ENCODE assay signal across 25 mouse cellular contexts in the genomic region with DNA sequence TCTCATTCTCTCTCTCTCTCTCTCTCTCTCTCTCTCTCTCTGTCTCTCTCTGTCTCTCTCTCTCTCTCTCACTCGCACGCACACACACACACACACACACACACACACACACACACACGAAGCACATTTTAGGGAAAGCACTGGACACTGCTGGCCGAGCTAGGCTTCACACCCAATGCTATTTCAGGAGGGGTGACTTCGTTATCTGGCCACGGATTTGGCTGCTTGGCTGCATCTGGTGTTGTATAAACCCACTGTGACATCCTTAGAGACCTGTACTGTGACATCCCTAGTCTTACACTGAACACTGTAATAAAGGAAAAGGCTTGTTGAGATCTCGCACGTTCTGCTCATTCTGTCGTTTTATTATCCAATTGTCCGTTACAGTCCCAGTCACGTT.
A peak's percentile ranks its signal among the peaks of the same experiment; 100 is the strongest.
DNase-seq lines count a peak whose midpoint lies in the region; ATAC-seq and TF ChIP-seq lines count a peak whose summit lies in the region.
"Had no signal": no experiment of that assay in that cellular context is flagged by ENCODE, and none has a peak within 500 bp of the region (broad histone marks: within the 10 kb centered on the region; RNA-seq: fewer than 3 reads in every experiment).

No protein-coding gene starts in this region.

- H3K27me3 ChIP-seq in heart, embryonic 15.5 days = no peaks in the 10 kb centered on the region
- H3K27me3 ChIP-seq: embryonic facial prominence, embryonic 15.5 days; forebrain, embryonic 15.5 days had no signal

- no peak overlapping the region for H3K9ac ChIP-seq in heart, embryonic 15.5 days
- H3K9ac ChIP-seq: embryonic facial prominence, embryonic 15.5 days; forebrain, embryonic 15.5 days; hindbrain, embryonic 14.5 days; liver, postnatal 0 days had no signal

- no peaks in the 10 kb centered on the region for H3K9me3 ChIP-seq in heart, embryonic 15.5 days (replicated peaks)
- H3K9me3 ChIP-seq: embryonic facial prominence, embryonic 15.5 days; forebrain, embryonic 15.5 days had no signal

- DNase-seq in gastrocnemius, adult 2 months = peak; percentile 70
- no peak for DNase-seq in gastrocnemius, postnatal 36 days
- peak; percentile 29 for DNase-seq in retina, postnatal 1 day
- no peak for DNase-seq in retina, embryonic 14.5 days (ENCODE audit: low spot score)
- DNase-seq in skeletal muscle tissue, adult 2 months (ENCODE audit: low read depth, low spot score) = peak; percentile 55
- DNase-seq in frontal cortex, postnatal 36 days (ENCODE audit: low spot score in 2 of 2) = no peak
- DNase-seq in spleen, postnatal 36 days (ENCODE audit: low spot score in 2 of 2) = no peak
- DNase-seq: adrenal gland, postnatal 10 days; cerebellum, adult 8-10 months; cerebellum, postnatal 36 days; kidney, adult 8-10 months; kidney, postnatal 10 days; liver, postnatal 0 days; right cerebral cortex, postnatal 25 days; thymus, postnatal 36 days had no signal

- TF ChIP-seq CTCF in gastrocnemius, adult 2 months (IDR thresholded peaks at IDR 0.05) = no peak

- no peaks in the 10 kb centered on the region for H3K36me3 ChIP-seq in heart, embryonic 15.5 days
- H3K36me3 ChIP-seq: embryonic facial prominence, embryonic 15.5 days; forebrain, embryonic 15.5 days; midbrain, embryonic 10.5 days had no signal

- intact Hi-C loops in gastrocnemius, adult 2 months (cut with DNase I) = no loop called here
- intact Hi-C loops in gastrocnemius, postnatal 36 days (cut with DNase I) = no loop called here

- no peak overlapping the region for H3K4me3 ChIP-seq in gastrocnemius, adult 2 months
- H3K4me3 ChIP-seq in heart, embryonic 15.5 days = no peak overlapping the region
- H3K4me3 ChIP-seq: embryonic facial prominence, embryonic 15.5 days; forebrain, embryonic 15.5 days; layer of hippocampus, adult 2 months; midbrain, embryonic 10.5 days; myocyte had no signal

- H3K4me1 ChIP-seq in heart, embryonic 15.5 days (replicated peaks) = peaks cover 19% of the 10 kb centered on the region

- ATAC-seq in heart, embryonic 15.5 days (replicated peaks; ENCODE audit: insufficient number of reproducible peaks, insufficient read depth, low FRiP score, low read depth) = no peak
- ATAC-seq: forebrain, embryonic 15.5 days; liver, postnatal 0 days; lung, postnatal 0 days; midbrain, embryonic 16.5 days had no signal

- WGBS in heart, embryonic 15.5 days = 58% methylated on average over 9 of the region's 11 CpGs

- H3K4me2 ChIP-seq in heart, embryonic 15.5 days = no peak overlapping the region
- H3K4me2 ChIP-seq: embryonic facial prominence, embryonic 15.5 days; forebrain, embryonic 15.5 days; hindbrain, embryonic 14.5 days; liver, embryonic 11.5 days had no signal

- peak overlapping the region; percentile 69; the same call in 1 of the 2 replicates for H3K27ac ChIP-seq in gastrocnemius, adult 2 months
- H3K27ac ChIP-seq in heart, embryonic 15.5 days = peak overlapping the region; percentile 31
- H3K27ac ChIP-seq: embryonic facial prominence, embryonic 15.5 days; forebrain, embryonic 15.5 days; hindbrain, embryonic 14.5 days; layer of hippocampus, adult 2 months; midbrain, embryonic 10.5 days had no signal

Comparison
In these comparisons a context has a peak if more than half of its experiments do, and no peak if none do; other contexts are left out.
1. DNase-seq: peak in gastrocnemius, adult 2 months (single experiment), retina, postnatal 1 day (single experiment) and skeletal muscle tissue, adult 2 months (single experiment); none in gastrocnemius, postnatal 36 days (0 of 2), retina, embryonic 14.5 days (single experiment), frontal cortex, postnatal 36 days (0 of 2) and spleen, postnatal 36 days (0 of 2).